Mouse (Mus musculus) thymus, postnatal 10 days (tissue): Measurements from ENCODE around the gene Wee1.
"Not testable (repeated sequence)": the region's sequence is repeated elsewhere in the genome, so short reads cannot be mapped to it uniquely, and the experiment has no call there.

ENCODE experiments used
- DNase-seq, 2 experiments: peaks; one replicate each; pipeline ENCODE4 v3.0.0; 2021; ENCODE audit warnings: low spot score in 2 of 2

Wee1 gene

DNA sequence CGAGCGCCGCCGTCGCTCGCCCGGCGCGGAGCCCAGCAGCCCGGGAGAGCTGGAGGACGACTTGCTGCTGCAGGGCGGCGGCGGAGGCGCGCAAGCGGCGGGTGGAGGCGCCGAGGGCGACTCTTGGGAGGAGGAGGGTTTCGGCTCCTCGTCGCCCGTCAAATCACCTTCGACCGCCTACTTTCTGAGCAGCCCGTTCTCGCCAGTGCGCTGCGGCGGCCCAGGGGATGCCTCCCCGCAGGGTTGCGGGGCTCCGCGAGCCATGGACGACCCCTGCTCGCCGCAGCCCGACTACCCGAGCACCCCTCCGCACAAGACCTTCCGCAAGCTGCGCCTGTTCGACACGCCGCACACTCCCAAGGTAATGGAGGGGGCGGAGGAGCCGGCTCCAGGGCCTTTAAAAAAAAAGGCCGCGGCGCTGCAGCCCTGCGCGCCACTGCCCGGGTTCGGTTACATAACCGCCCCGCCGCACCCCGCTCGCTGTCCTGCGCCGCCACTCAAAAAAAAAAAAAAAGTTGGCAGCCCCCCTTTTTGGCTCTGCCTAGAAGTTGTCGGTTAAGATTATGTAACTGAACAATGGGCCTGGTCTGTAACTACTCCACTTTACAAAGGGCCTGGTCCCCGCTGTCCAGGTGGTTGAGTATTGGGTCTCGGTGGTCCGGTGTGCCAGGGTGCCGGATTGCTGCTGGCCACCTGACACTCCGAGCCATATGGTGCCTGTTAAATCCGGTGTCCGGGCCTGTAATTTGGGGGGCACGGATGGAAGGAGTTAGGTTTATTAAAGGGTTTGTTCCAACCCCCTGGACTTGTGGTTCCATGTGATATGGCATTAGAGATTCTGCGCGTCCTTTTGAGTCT is 948 bp downstream of the Wee1 start:
- DNase-seq, result peak; percentile 52 to 53

DNA sequence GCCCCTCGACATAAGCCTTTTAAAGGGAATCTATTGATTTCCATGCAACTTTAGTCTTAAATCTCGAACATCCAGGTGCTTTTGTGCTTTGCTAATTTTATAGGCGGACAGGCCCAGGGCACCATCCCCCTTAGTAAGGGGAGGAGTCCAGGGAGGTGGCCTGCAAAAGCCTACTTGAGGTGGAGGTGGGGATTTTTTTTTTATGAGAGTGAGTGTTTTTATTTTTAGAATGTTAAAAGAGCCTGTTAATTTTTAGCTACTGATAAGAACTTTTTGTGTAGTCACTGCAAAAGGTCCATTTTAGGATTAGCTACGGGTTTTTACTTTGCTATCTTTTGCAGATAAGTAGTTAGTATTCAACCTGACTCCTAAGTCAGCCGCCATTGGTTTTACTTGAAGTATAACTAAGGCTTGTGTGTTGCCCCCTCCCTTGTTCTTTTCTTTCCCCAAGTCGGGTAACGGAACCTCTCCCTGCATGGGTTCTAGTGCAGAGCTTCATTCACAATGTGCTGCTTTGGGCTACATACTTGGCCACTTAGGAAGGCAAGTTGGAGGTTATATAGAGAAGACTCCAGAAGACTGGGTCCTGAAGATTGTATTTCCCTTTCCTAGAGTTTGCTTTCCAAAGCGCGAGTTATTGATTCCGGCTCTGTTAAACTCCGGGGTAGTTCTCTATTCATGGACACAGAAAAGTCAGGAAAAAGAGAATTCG is 2.2 kb downstream of the Wee1 start:
- DNase-seq, result no peak

DNA sequence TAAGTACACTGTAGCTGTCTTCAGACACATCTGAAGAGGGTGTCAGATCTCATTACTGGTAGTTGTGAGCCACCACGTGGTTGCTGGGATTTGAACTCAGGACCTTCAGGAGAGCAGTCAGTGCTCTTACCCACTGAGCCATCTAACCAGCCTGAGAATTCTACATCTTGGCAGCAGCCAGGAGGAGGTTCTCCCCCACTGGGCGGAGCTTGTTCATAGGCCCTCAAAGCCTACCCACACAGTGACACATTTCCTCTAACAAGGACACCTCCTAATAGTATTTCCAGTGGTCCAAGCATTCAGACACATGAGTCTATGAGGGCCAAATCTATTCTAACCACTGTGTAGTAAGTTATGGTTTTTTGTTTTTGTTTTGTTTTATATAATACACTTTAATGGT is 6.7 kb downstream of the Wee1 start:
- no peak for DNase-seq

DNA sequence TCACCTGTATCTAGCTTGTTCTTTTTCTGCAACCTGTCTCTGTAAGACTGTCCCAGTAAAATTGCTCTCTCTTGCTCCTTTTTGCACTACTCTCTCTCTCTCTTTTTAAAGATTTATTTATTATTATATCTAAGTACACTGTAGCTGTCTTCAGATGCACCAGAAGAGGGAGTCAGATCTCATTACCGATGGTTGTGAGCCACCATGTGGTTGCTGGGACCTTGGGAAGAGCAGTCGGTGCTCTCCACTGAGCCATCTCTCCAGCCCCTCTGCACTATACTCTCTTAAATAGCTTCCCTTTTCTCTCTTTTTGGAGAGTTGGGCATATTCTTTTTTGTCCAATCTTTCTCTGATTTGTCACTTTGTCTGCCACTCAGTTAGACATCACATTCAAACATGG is 10.4 kb downstream of the Wee1 start:
- not testable (repeated sequence) for DNase-seq

DNA sequence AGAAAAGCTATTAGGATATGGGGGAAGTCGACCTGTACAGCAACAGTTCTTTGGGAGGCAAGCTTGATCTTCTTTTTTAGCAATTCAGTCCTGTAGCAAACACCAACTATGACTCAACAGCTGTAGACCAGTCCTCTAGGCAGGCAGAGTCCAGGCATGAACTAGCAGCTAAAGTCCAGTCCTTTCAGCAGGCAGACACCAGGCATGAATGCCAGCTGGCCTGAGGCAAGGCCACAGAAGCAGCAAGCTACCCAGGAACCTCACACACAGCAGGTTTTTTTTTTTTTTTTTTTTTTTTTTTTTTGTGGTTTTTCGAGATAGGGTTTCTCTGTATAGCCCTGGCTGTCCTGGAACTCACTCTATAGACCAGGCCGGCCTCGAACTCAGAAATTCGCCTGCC is 12.1 kb downstream of the Wee1 start:
- no peak for DNase-seq

DNA sequence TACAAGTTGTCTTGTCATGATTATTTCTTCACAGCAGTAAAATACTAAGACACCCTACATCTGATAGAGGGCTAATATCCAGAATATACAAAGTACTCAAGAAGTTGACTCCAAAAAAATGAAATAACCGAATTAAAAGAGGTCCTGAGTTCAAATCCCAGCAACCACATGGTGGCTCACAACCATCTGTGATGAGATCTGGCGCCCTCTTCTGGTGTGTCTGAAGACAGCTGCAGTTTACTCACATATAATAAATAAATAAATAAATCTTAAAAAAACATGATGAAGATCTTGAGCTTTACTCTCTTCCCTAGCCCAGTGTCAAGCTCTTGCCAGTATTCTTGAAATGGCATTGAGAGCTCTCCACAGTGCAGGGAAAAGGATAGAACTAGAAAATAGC is 16.7 kb downstream of the Wee1 start:
- no peak for DNase-seq

DNA sequence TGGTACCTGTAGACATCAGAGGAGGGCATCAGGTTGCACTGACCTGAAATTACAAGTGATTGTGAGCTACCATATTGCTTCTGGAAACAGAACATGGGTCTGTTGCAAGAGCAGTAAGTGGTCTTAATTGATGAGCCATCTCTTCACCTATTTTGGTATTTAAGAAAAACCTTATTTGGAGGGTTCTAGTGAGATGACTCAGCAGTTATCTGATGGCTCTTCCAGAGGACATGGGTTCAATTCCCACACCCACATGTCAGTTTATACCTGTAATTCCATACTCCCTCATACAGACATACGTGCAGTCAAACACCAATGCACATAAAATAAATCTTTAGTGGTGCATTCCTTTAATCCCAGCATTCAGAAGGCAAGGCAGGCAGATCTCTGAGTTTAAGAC is 22.0 kb downstream of the Wee1 start:
- no peak for DNase-seq

DNA sequence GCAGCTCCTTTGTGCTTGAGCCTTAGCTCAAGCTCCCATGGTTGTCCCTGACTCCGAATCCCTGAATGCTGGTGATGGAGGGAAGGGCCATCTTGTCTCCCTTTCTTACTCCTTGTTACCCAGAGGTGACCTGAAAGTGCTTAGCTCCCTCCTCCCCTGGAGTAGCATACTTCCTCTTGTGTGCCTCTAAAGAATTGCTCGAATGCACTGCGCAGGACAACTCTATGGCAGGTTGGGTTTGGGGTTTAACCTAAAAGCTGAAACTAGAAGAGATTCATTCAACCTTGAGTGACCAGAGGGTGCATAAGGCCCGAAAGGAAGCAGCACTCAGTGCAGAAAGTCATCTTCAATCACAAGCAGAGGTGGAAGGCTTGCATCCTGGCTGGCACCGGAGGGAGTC is 31.0 kb downstream of the Wee1 start:
- DNase-seq, result no peak

DNA sequence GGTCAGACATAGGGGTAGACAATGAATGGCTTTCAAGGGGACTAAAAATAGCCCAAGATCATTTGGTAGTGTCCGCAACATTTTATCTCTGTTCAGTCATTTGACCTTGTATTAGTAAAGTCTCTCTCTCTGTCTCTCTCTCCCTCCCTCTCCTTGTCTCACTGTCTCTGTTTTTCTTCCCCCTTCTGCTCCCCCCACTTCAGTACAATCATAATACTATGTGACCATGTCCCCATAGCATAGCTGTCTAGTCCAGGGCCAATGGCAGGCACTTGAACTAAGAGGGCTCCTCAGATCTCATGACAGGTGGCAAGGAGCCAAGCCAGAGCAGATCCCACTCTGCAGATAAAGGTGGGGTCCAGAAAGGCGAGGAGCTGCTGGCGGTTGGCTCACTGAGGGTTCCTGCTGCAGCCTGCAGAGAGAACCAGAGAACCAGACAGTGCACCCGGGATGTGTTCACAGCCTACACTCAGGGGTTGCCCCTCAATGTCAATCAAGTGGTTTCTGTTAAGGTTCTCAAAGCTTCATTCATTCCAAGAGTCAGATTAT is 34.9 kb downstream of the Wee1 start:
- DNase-seq, result no peak

DNA sequence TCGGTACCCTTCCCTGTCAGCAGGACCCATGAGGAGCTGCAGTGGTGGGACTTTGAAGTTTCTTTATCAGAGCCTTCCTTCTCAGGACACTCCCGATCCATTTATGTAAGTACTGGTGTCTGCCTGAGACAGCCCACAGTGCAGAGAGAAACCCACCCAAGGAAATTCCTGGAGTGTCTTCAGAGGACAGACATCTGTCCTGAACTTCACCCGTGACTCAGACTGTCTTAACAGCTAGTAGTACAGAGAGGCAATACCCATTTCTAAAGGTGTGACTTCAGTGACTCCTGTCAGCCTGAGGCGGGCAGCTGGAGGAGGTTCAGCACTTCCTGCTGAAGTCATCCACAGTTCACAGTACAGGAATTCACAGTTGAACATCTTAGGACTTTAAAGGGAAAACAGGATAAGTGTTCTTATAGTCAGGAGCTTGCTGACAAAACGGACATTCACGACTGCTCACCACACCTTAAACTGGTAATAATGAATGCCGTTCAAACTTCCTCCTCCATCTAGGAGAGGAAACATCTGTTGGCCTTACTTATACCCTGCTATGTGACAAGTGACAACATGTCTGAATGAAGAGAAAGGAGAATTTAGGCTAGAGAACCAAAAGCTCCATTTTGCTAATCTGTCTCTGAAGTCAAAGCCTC is 35.5 kb downstream of the Wee1 start:
- no peak for DNase-seq

DNA sequence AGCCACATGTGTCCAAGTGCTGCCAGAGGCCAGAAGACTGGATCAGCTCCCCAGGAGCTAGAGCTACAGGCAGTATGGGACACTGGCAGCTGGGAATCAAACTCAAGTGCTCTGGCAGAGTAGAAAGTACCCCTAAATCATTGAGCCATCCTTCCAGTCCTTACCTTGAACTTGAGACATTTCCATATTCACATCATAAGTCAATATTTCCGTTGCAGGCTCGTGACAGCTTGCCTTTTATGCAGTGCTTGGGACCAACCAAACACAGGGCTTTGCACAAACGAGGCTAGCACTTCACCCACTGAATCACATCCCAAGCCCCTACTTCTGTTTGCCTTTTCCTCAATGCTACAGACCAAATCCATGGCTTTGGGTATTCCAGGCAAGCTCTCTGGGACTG is 36.2 kb downstream of the Wee1 start:
- DNase-seq, result no peak

DNA sequence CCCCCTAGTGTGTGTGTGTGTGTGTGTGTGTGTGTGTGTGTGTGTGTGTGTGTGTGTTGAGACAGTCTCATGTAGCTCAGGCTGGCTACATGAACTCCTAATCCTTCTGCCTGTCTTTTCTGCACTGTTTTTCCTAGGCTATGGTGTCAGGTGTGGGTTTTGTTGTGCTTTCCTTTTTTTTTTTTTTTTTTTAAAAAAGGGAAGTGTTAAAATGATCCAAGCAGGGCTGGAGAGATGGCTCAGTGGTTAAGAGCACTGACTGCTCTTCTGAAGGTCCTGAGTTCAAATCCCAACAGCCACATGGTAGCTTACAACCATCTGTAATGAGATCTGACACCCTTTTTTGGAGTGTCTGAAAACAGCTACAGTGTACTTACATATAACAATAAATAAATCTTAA is 38.3 kb downstream of the Wee1 start:
- DNase-seq, result not testable (repeated sequence)

DNA sequence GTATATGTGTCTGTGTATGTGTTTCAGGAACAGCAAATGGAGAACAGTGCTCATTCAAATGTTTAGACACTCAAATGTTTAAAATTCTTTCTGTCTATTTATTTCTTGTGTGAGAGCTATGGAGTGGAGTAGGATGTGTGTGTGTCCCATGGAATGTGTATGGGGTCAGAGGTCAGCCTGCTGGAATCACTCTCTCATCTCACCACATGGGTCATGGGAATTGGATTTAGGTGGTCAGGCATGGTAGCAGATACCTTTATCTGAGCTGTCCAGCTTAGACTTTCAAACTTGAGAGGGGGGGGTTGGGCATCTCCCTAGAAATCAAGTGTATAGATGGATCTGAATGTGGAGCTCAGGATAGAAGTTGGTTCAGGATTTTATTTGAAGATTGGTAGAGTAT is 38.8 kb downstream of the Wee1 start:
- no peak for DNase-seq

DNA sequence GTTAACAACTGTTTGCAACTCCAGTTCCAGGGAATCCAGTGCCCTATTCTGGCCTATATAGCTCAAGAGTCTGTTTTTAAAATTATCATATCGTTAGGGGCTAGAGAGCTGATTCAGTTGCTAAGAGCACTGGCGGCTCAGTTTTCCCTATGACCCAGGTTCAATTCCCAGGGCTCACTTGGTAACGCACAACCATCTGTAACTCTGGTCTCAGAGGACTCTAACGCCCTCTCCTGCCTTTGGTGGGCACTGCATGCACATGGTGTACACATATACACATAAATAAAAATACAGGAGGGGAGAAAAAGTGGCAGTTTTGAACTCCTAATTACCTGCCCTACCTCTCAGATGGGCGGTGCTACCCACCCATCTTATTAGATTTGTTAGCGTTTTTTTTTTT is 41.2 kb downstream of the Wee1 start:
- no peak for DNase-seq

DNA sequence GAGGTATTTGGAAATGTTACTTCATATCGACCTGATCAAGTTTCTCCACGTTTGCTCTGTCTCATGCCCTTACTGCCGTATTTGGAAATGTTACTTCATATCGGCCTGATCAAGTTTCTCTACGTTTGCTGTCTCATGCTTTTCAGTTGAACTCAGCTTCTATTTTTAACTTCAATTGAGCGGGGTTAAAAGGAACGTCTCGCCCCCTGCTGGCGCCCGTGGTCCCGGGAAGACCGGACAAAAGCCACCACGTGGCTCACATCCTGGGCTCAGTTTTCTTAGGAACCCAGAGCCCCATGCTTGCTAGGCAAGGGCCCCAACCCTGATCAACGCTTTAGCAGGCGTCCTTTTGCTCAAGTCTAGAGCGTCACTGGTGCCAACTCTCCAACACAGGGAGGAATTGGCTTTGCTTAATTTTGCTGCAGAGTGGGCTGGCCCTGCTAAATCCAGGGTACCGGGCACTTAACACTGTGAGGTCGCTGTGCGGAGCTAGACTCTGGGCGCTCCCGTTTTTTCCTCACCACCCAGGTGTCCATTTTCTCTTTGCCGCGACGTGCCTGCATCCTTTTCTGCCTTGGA is 42.3 kb downstream of the Wee1 start:
- peak; percentile 71 to 84 for DNase-seq

DNA sequence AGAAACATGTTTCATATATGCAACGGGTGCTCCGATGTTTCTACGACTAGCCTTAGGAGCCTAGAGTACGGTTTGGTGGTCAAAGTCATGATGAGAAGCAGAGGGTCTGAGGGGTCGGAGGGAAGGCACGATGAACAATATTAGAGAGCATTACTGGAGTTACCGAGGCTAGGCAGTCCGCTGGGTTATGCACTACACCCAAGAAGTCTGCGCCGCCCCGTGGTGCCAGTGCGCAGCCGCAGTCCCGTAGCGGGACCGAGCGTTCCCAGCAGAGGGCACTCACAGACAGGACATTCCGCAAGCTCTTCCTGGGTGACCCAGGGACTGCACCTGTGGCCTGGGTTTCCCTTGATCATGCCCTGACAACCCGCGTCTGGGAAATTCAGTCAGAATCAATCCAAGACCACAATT is 42.9 kb downstream of the Wee1 start:
- peak; percentile 84 to 91 for DNase-seq

DNA sequence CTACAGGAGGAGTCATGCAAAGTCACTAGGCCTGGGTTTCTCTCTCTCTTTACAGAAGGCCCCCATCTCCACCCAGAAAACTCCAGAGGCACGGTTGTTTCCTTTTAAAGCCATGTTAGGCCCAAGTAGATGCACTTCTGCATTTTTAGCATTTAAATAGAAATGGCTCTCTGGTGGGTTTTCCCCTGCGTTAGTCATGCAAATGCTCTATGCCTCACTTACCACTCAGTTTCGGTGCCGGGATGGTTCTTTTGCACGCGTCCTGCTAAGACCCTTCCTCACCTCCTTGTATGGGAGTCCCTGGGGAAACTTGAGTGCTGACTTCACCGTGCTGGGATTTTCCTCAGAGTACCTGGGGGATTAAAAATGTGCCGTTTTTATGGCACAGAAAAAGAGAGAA is 44.4 kb downstream of the Wee1 start:
- no peak for DNase-seq

DNA sequence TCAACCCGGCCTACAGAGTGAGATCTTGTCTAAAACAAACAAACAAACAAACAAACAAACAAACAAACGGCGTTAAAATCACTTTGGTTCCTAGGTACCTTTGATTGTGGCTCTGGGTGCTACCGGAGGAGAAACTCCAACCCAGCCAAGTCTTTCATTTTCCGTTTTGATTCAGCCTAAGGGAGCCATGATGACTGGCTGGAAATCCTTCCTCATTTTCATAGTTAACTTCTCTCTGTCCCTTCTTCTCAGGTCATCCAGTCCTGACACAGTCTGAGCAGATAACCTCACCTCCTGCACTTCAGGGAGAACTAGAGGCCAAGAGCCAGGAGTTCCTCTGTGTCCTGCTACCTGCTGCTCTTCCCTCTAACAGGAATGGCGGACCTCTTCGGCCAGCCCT is 57.4 kb downstream of the Wee1 start:
- DNase-seq, result no peak

DNA sequence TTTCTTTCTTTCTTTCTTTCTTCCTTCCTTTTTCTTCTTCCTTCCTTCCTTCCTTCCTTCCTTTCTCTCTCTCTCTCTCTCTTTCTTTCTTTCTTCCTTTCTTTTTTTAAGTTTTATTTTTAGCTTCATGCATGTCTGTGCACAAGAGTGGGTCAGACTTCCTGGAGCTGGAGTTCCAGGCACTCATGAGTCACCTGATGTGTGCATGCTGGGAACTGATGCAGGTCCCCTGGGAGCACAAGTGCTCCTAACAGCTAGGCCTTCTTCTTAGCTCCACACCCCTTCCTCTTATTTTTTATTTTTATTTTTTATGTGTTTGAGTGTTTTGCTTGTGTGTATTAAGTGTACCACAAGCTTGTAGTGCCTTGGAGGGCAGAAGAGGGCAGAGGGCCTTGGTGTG is 58.8 kb downstream of the Wee1 start:
- no peak for DNase-seq

DNA sequence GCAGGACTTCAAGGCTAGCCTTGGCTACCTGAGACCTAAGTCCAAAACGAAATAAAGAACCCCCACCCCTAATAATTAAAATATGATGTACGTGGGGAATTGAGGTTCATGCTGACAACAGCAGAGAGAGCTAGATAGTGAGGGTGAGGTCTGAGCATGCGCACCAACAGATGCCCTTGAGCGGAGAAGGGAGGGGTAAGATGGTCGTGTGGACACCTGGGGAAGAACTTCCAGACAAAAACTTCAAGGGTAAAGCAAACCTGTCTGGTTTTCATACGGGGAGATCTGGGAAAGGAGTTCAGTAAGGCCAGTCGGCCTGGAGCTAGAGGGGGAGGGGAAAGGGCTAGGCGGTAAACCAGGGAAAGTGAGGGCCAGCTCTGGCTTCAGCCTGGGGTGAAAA is 59.6 kb downstream of the Wee1 start:
- no peak for DNase-seq

DNA sequence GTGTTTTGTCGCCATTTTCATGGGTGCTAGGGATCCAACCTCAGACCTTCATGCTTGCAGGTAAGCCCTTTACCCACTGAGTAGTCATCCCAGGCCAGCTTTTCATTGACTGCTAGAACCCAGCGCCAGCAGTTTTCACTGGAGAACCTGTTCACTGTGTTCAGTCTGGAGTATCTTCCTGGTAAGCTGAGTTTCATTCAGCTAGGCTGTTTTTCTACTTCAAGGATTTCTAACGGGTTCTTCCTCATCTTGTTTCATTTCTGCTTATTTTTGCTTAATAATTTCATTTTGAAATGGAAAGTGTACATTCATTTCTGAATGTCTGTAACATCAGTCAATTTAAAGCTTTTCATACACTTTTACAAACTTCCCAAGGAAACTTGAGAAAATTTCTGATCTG is 62.8 kb downstream of the Wee1 start:
- no peak for DNase-seq

DNA sequence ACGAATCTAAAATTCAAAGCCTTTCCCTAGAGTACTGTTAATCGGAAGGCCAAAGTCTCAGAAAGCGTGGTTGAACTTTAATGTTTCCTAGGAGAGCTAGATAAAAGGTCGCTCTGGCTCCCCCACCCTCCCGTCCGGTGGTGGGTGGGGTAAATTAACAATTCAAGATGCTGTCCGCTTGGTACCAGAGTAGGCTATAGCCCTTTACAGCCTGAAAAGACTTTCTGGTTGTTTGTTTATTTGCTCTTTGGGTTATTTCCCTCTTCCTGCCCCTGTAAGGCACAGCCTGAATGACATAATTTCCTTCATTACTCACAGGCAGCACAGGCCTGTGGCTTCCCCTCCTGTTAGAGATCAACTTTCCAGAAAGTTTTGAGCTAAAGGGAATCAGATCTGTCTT is 68.1 kb downstream of the Wee1 start:
- DNase-seq, result no peak
